ENCODE assay signal across 8 mouse cellular contexts in genomic region chr1:52331442-52331841, GRCm38 (mm10).
DNase-seq lines count a peak whose midpoint lies in the region; ATAC-seq and TF ChIP-seq lines count a peak whose summit lies in the region.

No protein-coding gene starts in this region.

- peak; percentile 71 for ATAC-seq in intestine, embryonic 15.5 days
- no peak for ATAC-seq in intestine, postnatal 0 days
- ATAC-seq in common myeloid progenitor, adult 5-6 weeks (replicated peaks; ENCODE audit: low read depth, poor library complexity, severe bottlenecking) = peak; percentile 100

- no peak overlapping the region for H3K9ac ChIP-seq in intestine, embryonic 15.5 days
- no peak overlapping the region for H3K9ac ChIP-seq in intestine, postnatal 0 days (ENCODE audit: low read depth, low read length)
- H3K9ac ChIP-seq in CH12.LX (ENCODE audit: insufficient read depth, low read depth) = no peak overlapping the region

- H3K36me3 ChIP-seq in intestine, embryonic 15.5 days = no peaks in the 10 kb centered on the region
- no peaks in the 10 kb centered on the region for H3K36me3 ChIP-seq in intestine, postnatal 0 days (ENCODE audit: control insufficient read depth, insufficient read depth)
- H3K36me3 ChIP-seq in CH12.LX (replicated peaks in 1 of 2; ENCODE audit: control insufficient read depth in 1 of 2, insufficient read depth in 1 of 2, low read length in 1 of 2) = no peaks in the 10 kb centered on the region

- TF ChIP-seq EP300 in CH12.LX (IDR thresholded peaks at IDR 0.05; ENCODE audit: low read length) = no peak

- H3K27me3 ChIP-seq in intestine, embryonic 15.5 days (replicated peaks) = no peaks in the 10 kb centered on the region
- no peaks in the 10 kb centered on the region for H3K27me3 ChIP-seq in intestine, postnatal 0 days (replicated peaks; ENCODE audit: control insufficient read depth, insufficient read depth, low read length)
- H3K27me3 ChIP-seq in CH12.LX (replicated peaks) = no peaks in the 10 kb centered on the region

- no peak overlapping the region for H3K4me3 ChIP-seq in intestine, embryonic 15.5 days (replicated peaks)
- no peak overlapping the region for H3K4me3 ChIP-seq in intestine, postnatal 0 days (ENCODE audit: low read depth, low read length)
- H3K4me3 ChIP-seq in CH12.LX (replicated peaks in 1 of 3; ENCODE audit: low read depth in 2 of 3, low read length in 2 of 3, poor library complexity in 1 of 3) = no peak overlapping the region

- WGBS in intestine, embryonic 15.5 days = 42% methylated on average over 4 of the region's 4 CpGs
- 44% methylated on average over 4 of the region's 4 CpGs for WGBS in intestine, postnatal 0 days

- dilution Hi-C loops in CH12.LX (cut with MboI; ENCODE audit: extremely low pct_ligation_motif_present, extremely low pct_unique_long_range_greater_than_20kb, low sequenced_read_pairs) = no loop called here

- TF ChIP-seq POLR2A in CH12.LX (IDR thresholded peaks at IDR 0.05; ENCODE audit: low read depth, low read length) = no peak

- H3K9me3 ChIP-seq in intestine, embryonic 15.5 days = no peaks in the 10 kb centered on the region
- no peaks in the 10 kb centered on the region for H3K9me3 ChIP-seq in intestine, postnatal 0 days (ENCODE audit: control insufficient read depth)
- H3K9me3 ChIP-seq in CH12.LX (replicated peaks; ENCODE audit: low read length) = no peaks in the 10 kb centered on the region

- H3K4me2 ChIP-seq in intestine, embryonic 15.5 days (replicated peaks) = no peak overlapping the region
- H3K4me2 ChIP-seq in intestine, postnatal 0 days (replicated peaks; ENCODE audit: low read depth) = no peak overlapping the region
- H3K4me2 ChIP-seq in CH12.LX (ENCODE audit: insufficient read depth, low read depth, poor library complexity, severe bottlenecking) = no peak overlapping the region

- H3K79me2 ChIP-seq in CH12.LX (replicated peaks; ENCODE audit: control insufficient read depth, extremely low read depth, insufficient read depth, poor library complexity, severe bottlenecking) = no peaks in the 10 kb centered on the region

- TF ChIP-seq RAD21 in CH12.LX (IDR thresholded peaks at IDR 0.05; ENCODE audit: low read depth, low read length) = no peak

- in situ Hi-C loops in CH12.LX (cut with MboI; ENCODE audit: low pct_ligation_motif_present, low pct_unique_long_range_greater_than_20kb, low sequenced_read_pairs) = no loop called here

- peak; percentile 36 for DNase-seq in CH12.LX (ENCODE audit: extremely low read depth)
- DNase-seq in layer of hippocampus, adult 9-10 months (ENCODE audit: low spot score) = peak; percentile 12
- peak; percentile 35 for DNase-seq in right cerebral cortex, postnatal 14 days
- no peak for DNase-seq in cerebellum, postnatal 36 days
- DNase-seq in spleen, postnatal 10 days (ENCODE audit: low spot score in 2 of 2) = no peak

- no peaks in the 10 kb centered on the region for H3K4me1 ChIP-seq in intestine, embryonic 15.5 days (replicated peaks)
- no peaks in the 10 kb centered on the region for H3K4me1 ChIP-seq in intestine, postnatal 0 days (replicated peaks; ENCODE audit: control insufficient read depth, insufficient read depth, low read length)
- H3K4me1 ChIP-seq in CH12.LX (ENCODE audit: control insufficient read depth in 1 of 2, insufficient read depth in 2 of 2) = peaks cover 0 to 9% of the 10 kb centered on the region in 2 experiments; a peak in 2 of 4 replicates

- no peak overlapping the region for H3K27ac ChIP-seq in intestine, embryonic 15.5 days
- no peak overlapping the region for H3K27ac ChIP-seq in intestine, postnatal 0 days (ENCODE audit: low read depth, low read length)
- no peak overlapping the region for H3K27ac ChIP-seq in CH12.LX (ENCODE audit: insufficient read depth, low read depth)

- TF ChIP-seq CTCF in intestine, postnatal 0 days (IDR thresholded peaks at IDR 0.05; ENCODE audit: low read depth) = no peak
- TF ChIP-seq CTCF in CH12.LX (conservative IDR thresholded peaks at IDR 0.05 in 1 of 2, IDR thresholded peaks at IDR 0.05 in 1 of 2; ENCODE audit: low read depth in 2 of 2, low read length in 2 of 2) = no peak

TF ChIP-seq in CH12.LX, 34 proteins besides CTCF, POLR2A, EP300 and RAD21:
- TF ChIP-seq MEF2A (IDR thresholded peaks at IDR 0.05; ENCODE audit: borderline replicate concordance, low read depth, low read length) (no peak), ZKSCAN1 (IDR thresholded peaks at IDR 0.05; ENCODE audit: borderline replicate concordance, low read depth, low read length) (no peak), TBP (conservative IDR thresholded peaks at IDR 0.05; ENCODE audit: low read depth, low read length) (no peak), ZMIZ1 (IDR thresholded peaks at IDR 0.05; ENCODE audit: low read depth, low read length) (no peak), ZC3H11A (IDR thresholded peaks at IDR 0.05; ENCODE audit: low read depth, low read length) (no peak), USF2 (conservative IDR thresholded peaks at IDR 0.05; ENCODE audit: low read depth, low read length) (no peak), MAFK (IDR thresholded peaks at IDR 0.05; ENCODE audit: insufficient replicate concordance, low read length) (no peak), ELF1 (IDR thresholded peaks at IDR 0.05; ENCODE audit: low read depth, low read length) (no peak), ETS1 (conservative IDR thresholded peaks at IDR 0.05; ENCODE audit: low read depth, low read length) (no peak), GABPA (IDR thresholded peaks at IDR 0.05; ENCODE audit: insufficient replicate concordance, low read depth, low read length) (no peak), JUN (IDR thresholded peaks at IDR 0.05; ENCODE audit: insufficient read depth, low read depth, low read length) (no peak), PAX5 (IDR thresholded peaks at IDR 0.05; ENCODE audit: low read length) (no peak), MXI1 (IDR thresholded peaks at IDR 0.05; ENCODE audit: low read depth, low read length) (no peak), JUND (conservative IDR thresholded peaks at IDR 0.05; ENCODE audit: low read depth, low read length) (no peak), CHD2 (IDR thresholded peaks at IDR 0.05; ENCODE audit: low read length) (no peak), RCOR1 (conservative IDR thresholded peaks at IDR 0.05; ENCODE audit: low read depth, low read length) (no peak), HCFC1 (IDR thresholded peaks at IDR 0.05; ENCODE audit: low read depth, low read length) (no peak)
TF ChIP-seq in CH12.LX: peak in this region for 0.

Comparison
In these comparisons a context has a peak if more than half of its experiments do, and no peak if none do; other contexts are left out.
1. DNase-seq: peak in CH12.LX (single experiment), layer of hippocampus, adult 9-10 months (single experiment) and right cerebral cortex, postnatal 14 days (single experiment); none in cerebellum, postnatal 36 days (0 of 2) and spleen, postnatal 10 days (0 of 2).